Mouse (Mus musculus) forebrain, embryonic 14.5 days (tissue): Measurements from ENCODE around the gene Gk5. TPM values are rescaled to one million over a fixed set of nuclear protein-coding genes. Genes with fewer than 3 reads are reported as not detected.

ENCODE experiments used
- ATAC-seq: fragments of 200-750 bp; cut with Nextera tagmentation; 2 replicates; pipeline ENCODE4 v1.8.0; 2017; ENCODE audit warnings: mild to moderate bottlenecking, moderate library complexity
- DNase-seq: peaks from one replicate; pipeline ENCODE4 v3.0.0-alpha.2; 2015; ENCODE audit warnings: low spot score
- H3K27ac ChIP-seq: fragments of 300-500 bp; sonication (generic); 2 replicates; pipeline ENCODE4 v1.5.1; 2014; ENCODE audit warnings: low read depth, mild to moderate bottlenecking, control low read depth, low read length, moderate library complexity
- H3K27me3 ChIP-seq: fragments of 300-500 bp; sonication (generic); replicated peaks from 2 replicates; pipeline ENCODE4 v1.6.1; 2014; ENCODE audit warnings: low read length, control low read depth, mixed read lengths; ENCODE audit not compliant: control insufficient read depth, insufficient read depth
- H3K36me3 ChIP-seq: fragments of 300-500 bp; sonication (generic); 2 replicates; pipeline ENCODE4 v1.6.1; 2014; ENCODE audit warnings: low read length, control low read depth; ENCODE audit not compliant: control insufficient read depth, insufficient read depth
- H3K4me1 ChIP-seq: fragments of 300-500 bp; sonication (generic); 2 replicates; pipeline ENCODE4 v1.6.1; 2014; ENCODE audit warnings: antibody characterized with exemption, low read length, control low read depth; ENCODE audit not compliant: control insufficient read depth, insufficient read depth
- H3K4me2 ChIP-seq: fragments of 300-500 bp; sonication (generic); 2 replicates; pipeline ENCODE4 v1.6.1; 2014; ENCODE audit warnings: mild to moderate bottlenecking, control low read depth, low read length
- H3K4me3 ChIP-seq: fragments of 300-500 bp; sonication (generic); 2 replicates; pipeline ENCODE4 v1.5.1; 2014; ENCODE audit warnings: low read depth, low read length, control low read depth
- H3K9ac ChIP-seq: fragments of 300-500 bp; sonication (generic); 2 replicates; pipeline ENCODE4 v1.6.1; 2014; ENCODE audit warnings: mild to moderate bottlenecking, low read length, control low read depth, moderate library complexity
- H3K9me3 ChIP-seq: fragments of 300-500 bp; sonication (generic); replicated peaks from 2 replicates; pipeline ENCODE4 v1.6.1; 2016; ENCODE audit warnings: low read length, control low read depth, mixed read lengths; ENCODE audit not compliant: control insufficient read depth
- WGBS: fragments of 180-500 bp; shearing (Covaris S2); extraction: QIAGEN DNeasy Blood & Tissue Kit; methylation state at CpG from one replicate; pipeline ENCODE4 v1.1.7; 2014; 5-methylcytosine and 5-hydroxymethylcytosine counted together
- polyA plus RNA-seq: library from polyadenylated mRNA; unstranded; fragments of >200 nt; fragmentation: Nextera tagmentation; extraction: Ambion mirVana; gene quantifications from 2 replicates; pipeline ENCODE4 v1.2.1, GENCODE M21; 2014

Gk5 gene
- polyA plus RNA-seq, 1 experiment from 2014 or later = 2.0 TPM

DNA sequence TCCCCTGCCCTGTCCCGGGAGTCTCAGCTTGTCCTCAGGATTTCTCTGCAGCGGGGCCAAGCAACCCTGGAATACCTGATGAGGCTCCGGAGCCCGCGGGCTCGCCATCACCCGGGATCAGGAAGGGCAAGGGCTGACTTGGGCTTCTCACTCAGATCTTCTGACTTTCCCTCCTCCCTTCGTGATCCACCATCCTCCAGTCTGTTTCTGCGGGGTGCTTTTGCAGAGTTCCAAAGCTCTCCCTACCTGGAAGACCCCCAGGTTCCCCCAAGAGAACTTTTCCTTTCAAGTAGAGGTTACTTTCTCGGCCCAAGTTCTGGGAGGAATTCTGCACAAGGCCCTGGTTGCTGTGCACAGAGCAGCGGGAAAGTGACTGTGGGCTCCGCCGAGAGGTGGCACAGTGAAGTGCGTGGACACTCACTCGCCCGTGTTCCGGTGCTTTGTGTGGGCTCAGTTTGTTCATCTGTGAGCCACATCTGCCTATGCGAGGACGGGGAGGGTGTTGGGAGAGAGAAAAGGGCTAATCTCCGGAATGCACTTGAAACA lies 77.5 kb downstream of the Gk5 start:
- H3K27me3 ChIP-seq = no peaks in the 10 kb centered on the region
- no peaks in the 10 kb centered on the region for H3K36me3 ChIP-seq
- H3K9ac ChIP-seq = peak overlapping the region; percentile 80
- no peaks in the 10 kb centered on the region for H3K9me3 ChIP-seq
- WGBS = 0% methylated on average over 19 of the region's 20 CpGs
- H3K4me2 ChIP-seq = peak overlapping the region; percentile 97
- H3K4me3 ChIP-seq = peak overlapping the region; percentile 79
- H3K27ac ChIP-seq = peak overlapping the region; percentile 48
- ATAC-seq (no peak), DNase-seq (peak; percentile 56)
- H3K4me1 ChIP-seq = peaks cover 8% of the 10 kb centered on the region; the same call in 1 of the 2 replicates

DNA sequence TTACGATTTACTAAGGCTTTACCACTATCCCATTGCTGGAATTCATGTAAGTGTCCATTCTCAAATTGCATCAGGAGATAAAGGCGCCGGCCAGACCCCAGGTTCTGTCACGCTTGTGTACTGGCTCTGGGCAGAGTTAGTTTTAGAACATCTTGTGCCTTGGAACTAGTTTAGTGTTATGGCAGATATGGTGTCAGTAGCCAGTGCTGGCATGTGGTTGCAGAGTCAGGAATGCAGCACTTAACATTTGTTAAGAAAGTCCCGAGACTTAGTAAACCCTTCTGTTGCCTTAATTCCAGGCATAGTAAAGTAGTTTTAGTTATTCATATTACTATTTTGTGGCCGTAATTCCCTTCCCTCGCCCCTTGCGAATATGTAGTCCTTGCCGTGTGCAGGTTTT lies 78.6 kb downstream of the Gk5 start:
- peak overlapping the region; percentile 97 for H3K4me2 ChIP-seq
- no peak for ATAC-seq

DNA sequence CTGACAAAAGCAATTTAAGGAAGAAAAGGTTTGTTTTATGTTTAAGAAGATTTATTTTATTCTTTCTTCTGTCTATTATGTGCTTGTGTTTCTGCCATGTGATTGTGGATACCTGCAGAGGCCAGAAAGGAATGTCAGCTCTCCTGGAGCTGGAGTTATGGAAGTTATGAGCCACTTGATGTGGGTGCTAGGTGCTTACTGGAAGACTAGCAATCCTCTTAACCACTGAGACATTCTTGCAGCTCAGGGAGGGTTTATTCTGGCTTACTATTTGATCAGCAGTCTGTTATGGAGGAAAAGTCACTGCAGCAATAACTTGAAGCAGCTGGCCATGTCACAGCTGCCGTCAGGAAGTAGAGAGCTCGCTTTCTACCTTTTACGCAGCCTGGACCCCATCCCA lies 84.5 kb downstream of the Gk5 start:
- Histone ChIP-seq H3K9ac (no peak overlapping the region), H3K27me3 (no peaks in the 10 kb centered on the region), H3K4me3 (no peak overlapping the region), H3K36me3 (no peaks in the 10 kb centered on the region), H3K9me3 (no peaks in the 10 kb centered on the region), H3K4me1 (no peaks in the 10 kb centered on the region), H3K4me2 (no peak overlapping the region), H3K27ac (no peak overlapping the region)
- ATAC-seq (no peak), DNase-seq (no peak)
- 92% methylated on average over 3 of the region's 3 CpGs for WGBS

More for the DNA sequence above, 78.6 kb downstream of the Gk5 start:
- Histone ChIP-seq H3K4me3 (0 out of 2 replicates have a peak overlapping the region, but pooled peaks have one; percentile 79), H3K27me3 (no peaks in the 10 kb centered on the region), H3K9ac (0 out of 2 replicates have a peak overlapping the region, but pooled peaks have one; percentile 17), H3K36me3 (no peaks in the 10 kb centered on the region), H3K27ac (no peak overlapping the region), H3K4me1 (peaks cover 8% of the 10 kb centered on the region; the same call in 1 of the 2 replicates), H3K9me3 (no peaks in the 10 kb centered on the region)
- no peak for DNase-seq
- 77% methylated on average over 9 of the region's 9 CpGs for WGBS

DNA sequence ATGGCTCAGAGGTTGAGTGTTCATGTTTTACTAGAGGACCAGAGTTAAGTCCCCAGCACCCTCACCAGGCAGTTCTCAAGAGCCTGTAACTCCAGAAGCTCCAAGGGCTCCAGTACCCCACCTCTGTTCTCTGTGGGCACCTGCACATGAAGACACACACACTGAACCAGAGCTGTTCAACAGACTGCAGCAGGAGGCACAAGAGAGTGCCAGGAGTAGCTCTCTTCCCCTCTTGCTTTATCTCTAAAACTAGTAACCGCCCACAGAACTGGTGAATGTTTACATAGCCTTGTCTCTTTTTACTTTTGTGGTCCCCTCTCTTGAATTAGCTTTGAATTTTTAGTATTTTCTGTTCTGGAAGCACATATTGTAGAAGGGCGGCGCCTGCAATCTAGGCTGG lies 88.3 kb downstream of the Gk5 start:
- H3K27ac ChIP-seq = no peak overlapping the region
- no peak for ATAC-seq
- DNase-seq = no peak
- H3K4me3 ChIP-seq = no peak overlapping the region
- H3K4me1 ChIP-seq = no peaks in the 10 kb centered on the region
- no peaks in the 10 kb centered on the region for H3K36me3 ChIP-seq
- H3K9ac ChIP-seq = no peak overlapping the region
- no peaks in the 10 kb centered on the region for H3K9me3 ChIP-seq
- no peak overlapping the region for H3K4me2 ChIP-seq
- 100% methylated on average over 3 of the region's 3 CpGs for WGBS
- H3K27me3 ChIP-seq = no peaks in the 10 kb centered on the region

DNA sequence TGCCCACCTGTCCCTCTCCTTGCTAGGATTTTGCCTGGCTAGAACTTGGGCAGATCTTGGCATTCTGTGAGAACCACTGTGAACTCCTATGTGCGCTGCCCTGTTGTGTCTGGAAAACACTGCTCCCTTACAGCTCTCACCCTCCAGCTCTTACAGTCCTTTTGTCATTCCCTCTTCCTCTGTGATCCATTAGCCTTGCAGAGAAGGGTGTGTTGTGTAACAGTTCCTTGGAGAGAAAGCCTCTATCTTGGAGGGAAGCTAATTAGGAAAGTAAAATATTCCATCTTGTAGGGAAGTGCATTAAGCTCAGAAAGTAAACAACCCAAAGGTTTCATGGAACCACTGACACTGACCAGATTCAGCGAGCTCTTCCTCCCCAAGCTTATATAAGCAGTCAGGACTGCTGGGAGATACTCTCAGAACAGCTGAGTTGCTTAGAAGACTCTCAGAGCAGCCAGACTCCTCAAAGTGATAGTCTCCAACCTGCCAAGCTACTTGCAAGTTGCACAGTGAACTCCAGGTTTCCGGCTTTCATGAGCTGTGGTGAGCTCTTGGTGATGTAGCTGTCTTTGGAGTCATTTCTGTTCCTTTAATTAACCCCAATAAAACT lies 94.0 kb downstream of the Gk5 start:
- no peak overlapping the region for H3K9ac ChIP-seq
- DNase-seq = no peak
- H3K36me3 ChIP-seq = no peaks in the 10 kb centered on the region
- no peaks in the 10 kb centered on the region for H3K9me3 ChIP-seq
- H3K4me2 ChIP-seq = no peak overlapping the region
- ATAC-seq = no peak
- no peaks in the 10 kb centered on the region for H3K4me1 ChIP-seq
- H3K27me3 ChIP-seq = no peaks in the 10 kb centered on the region
- H3K4me3 ChIP-seq = no peak overlapping the region
- no peak overlapping the region for H3K27ac ChIP-seq
- 91% methylated on average over 3 of the region's 3 CpGs for WGBS

DNA sequence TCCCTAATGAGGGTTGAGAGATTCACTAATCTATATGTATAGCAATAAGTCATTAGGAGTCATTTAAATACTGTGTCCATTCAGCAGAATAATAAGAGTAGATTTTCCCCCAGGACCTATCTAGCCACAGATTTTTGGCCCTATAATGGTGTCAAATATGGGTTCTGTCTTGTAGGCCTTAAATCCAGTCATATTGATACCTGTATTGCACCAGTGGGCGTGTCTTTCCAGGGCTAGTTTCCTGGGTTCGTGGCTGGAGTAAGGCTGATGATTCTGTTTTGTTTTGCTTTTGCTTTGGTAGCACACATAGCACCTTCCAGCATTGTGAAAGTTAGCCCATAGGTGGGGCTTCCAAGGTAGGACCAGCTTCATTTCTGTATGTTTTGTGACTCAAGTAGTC lies 95.0 kb downstream of the Gk5 start:
- Histone ChIP-seq H3K4me3 (no peak overlapping the region), H3K27me3 (no peaks in the 10 kb centered on the region), H3K4me2 (no peak overlapping the region), H3K9me3 (no peaks in the 10 kb centered on the region), H3K27ac (no peak overlapping the region), H3K9ac (no peak overlapping the region), H3K4me1 (no peaks in the 10 kb centered on the region), H3K36me3 (no peaks in the 10 kb centered on the region)
- DNase-seq = no peak
- ATAC-seq = no peak
- WGBS = 95% methylated on average over 2 of the region's 2 CpGs

DNA sequence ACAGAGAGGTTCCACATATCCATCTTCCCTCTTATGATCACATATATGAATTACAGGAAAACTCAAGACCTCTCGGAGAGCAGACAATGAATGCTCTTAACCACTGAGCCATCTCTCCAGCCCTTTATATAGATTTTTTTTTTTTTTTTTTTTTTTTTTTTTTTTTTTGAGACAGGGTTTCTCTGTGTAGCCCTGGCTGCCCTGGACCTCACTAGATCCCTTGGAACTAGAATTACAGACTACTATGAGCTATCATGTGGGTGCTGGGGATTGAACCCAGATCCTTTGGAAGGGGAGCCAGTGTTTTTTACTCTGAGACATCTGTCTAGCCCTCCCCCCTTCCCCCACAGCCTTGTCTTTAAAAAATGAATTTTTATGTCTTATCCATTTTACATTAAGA lies 98.1 kb downstream of the Gk5 start:
- Histone ChIP-seq H3K4me2 (no peak overlapping the region), H3K27me3 (no peaks in the 10 kb centered on the region), H3K4me3 (no peak overlapping the region), H3K9ac (no peak overlapping the region), H3K4me1 (no peaks in the 10 kb centered on the region), H3K36me3 (no peaks in the 10 kb centered on the region), H3K27ac (no peak overlapping the region), H3K9me3 (no peaks in the 10 kb centered on the region)
- DNase-seq = no peak
- WGBS = 96% methylated on average over 1 of the region's 1 CpGs
- ATAC-seq = no peak

DNA sequence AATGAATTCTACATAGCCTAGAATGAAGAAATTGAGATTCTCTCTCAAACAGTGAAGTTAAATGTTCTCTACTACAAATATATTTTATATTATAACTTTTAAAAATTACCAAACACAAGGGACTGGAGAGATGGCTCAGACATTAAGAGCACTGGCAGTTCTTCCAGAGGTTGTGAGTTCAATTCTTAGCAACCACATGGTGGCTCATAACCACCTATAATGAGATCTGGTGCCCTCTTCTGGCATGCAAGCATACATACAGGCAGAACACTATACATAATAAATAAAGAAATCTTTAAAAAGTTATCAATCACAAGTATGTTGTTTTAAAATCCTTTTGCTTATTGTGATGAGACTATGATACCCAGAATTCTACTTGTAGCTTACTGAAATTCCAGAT lies 98.6 kb downstream of the Gk5 start:
- DNase-seq = no peak
- no peak overlapping the region for H3K4me2 ChIP-seq
- ATAC-seq = no peak
- no peaks in the 10 kb centered on the region for H3K4me1 ChIP-seq
- H3K36me3 ChIP-seq = no peaks in the 10 kb centered on the region
- H3K27me3 ChIP-seq = no peaks in the 10 kb centered on the region
- no peak overlapping the region for H3K9ac ChIP-seq
- H3K27ac ChIP-seq = no peak overlapping the region
- H3K9me3 ChIP-seq = no peaks in the 10 kb centered on the region
- H3K4me3 ChIP-seq = no peak overlapping the region

DNA sequence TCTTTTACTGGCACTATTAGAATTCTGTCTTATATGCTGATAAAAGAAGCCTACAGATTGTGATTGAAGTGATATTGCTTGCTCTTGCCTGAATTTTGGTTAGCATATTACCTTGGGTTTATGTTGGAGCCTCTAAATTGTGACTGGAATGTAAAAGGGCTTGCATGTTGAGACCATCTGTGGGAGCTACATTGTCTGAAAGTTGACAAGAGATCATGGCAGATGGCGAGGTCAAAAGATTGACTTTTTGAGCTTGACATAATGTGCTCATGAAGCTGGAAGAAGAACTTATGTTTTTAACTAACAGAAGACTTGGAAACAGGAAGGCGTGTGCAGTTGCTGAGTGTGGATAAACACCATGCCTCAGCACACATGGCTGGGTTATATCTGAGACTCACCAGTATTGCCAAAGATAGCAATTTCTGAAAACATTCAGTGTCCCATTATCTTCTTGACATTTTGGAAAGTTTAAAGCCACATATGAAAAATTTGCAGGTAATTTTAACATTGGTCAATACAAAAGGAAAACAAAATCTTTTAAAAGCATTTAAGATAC lies 100.0 kb downstream of the Gk5 start:
- DNase-seq = peak; percentile 83
- Histone ChIP-seq H3K4me1 (no peaks in the 10 kb centered on the region), H3K27ac (no peak overlapping the region), H3K36me3 (no peaks in the 10 kb centered on the region), H3K27me3 (no peaks in the 10 kb centered on the region), H3K9me3 (no peaks in the 10 kb centered on the region), H3K4me3 (no peak overlapping the region), H3K9ac (no peak overlapping the region), H3K4me2 (no peak overlapping the region)
- peak; percentile 91 for ATAC-seq
- WGBS = 57% methylated on average over 2 of the region's 2 CpGs
